Mouse (Mus musculus) bone marrow, adult 2 months (tissue): ENCODE measurements around the gene Tpd52l1.

Experiments used
- CTCF ChIP-seq: fragments of 200-500 bp; IDR thresholded peaks from 2 replicates; pipeline ENCODE4 v1.5.1; 2011; ENCODE audit warnings: low read length, control low read depth; ENCODE audit not compliant: control insufficient read depth, insufficient read depth
- POLR2A ChIP-seq: fragments of 200-500 bp; IDR thresholded peaks from 2 replicates; pipeline ENCODE4 v1.6.1; 2011; ENCODE audit warnings: low read depth, mild to moderate bottlenecking, control low read depth, low read length, borderline replicate concordance; ENCODE audit not compliant: control insufficient read depth

- TF ChIP-seq POLR2A (no peak), CTCF (no peak)
Measured at GRCm38 (mm10) chr10:31467043-31467898, 21.5 kb upstream of the Tpd52l1 start.
